Mouse (Mus musculus): ENCODE measurements at regions not wholly inside any gene's neighbourhood (a gene's known extent, or its start where the extent isn't known, plus 50 kb on each side); places are given as distances from the start of the nearest gene placed in this dataset.

DNA sequence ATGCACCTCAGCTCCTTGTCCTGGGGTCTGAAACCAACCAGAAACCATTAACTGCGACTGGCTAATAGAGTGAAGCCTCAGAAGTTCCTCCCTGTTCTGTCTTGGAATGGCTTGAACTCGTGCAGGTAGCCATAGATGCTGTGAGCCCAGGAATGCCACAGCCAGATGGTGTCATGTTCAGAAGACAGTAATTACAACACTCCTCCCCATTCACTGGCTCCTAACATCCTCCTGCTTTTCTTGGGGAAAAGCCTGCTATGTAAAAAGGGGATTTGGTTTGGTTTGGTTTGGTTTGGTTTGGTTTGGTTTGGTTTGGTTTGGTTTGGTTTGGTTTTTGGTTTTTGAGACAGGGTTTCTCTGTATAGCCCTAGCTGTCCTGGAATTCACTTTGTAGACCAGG is 59.7 kb upstream of the Chd2 start:
- no peak for TF ChIP-seq POLR2A (IDR thresholded peaks at IDR 0.05; ENCODE audit: borderline replicate concordance, low read depth, low read length)
- TF ChIP-seq CTCF (IDR thresholded peaks at IDR 0.05; ENCODE audit: low read depth, low read length): no peak

All from bone marrow macrophage, adult 2 months (primary cell).